Mouse (Mus musculus) embryo, embryonic 9.5 days (tissue): ENCODE data around the gene Slc39a11.

Experiments
- DNase-seq: peaks from one replicate; pipeline ENCODE4 v3.0.0-alpha.2; 2017; ENCODE audit errors: extremely low spot score

Slc39a11 gene

GRCm38 (mm10) chr11:113539502-113540209, 110.2 kb downstream of the Slc39a11 start:
- no peak for DNase-seq

- no peak for DNase-seq
These were observed 110.8 kb downstream of the Slc39a11 start for GRCm38 (mm10) chr11:113539079-113539478.

GRCm38 (mm10) chr11:113538406-113538917, 111.4 kb downstream of the Slc39a11 start:
- no peak for DNase-seq

- DNase-seq, result no peak
These were observed 112.2 kb downstream of the Slc39a11 start for GRCm38 (mm10) chr11:113537715-113538114.

- no peak for DNase-seq
These were observed 112.7 kb downstream of the Slc39a11 start for GRCm38 (mm10) chr11:113537199-113537586.

- no peak for DNase-seq
These were observed 113.3 kb downstream of the Slc39a11 start for GRCm38 (mm10) chr11:113536308-113537198.

GRCm38 (mm10) chr11:113534341-113534740, 115.5 kb downstream of the Slc39a11 start:
- DNase-seq, result no peak

- DNase-seq, result no peak
These were observed 115.9 kb downstream of the Slc39a11 start for GRCm38 (mm10) chr11:113533931-113534330.

GRCm38 (mm10) chr11:113528391-113528790, 121.5 kb downstream of the Slc39a11 start:
- no peak for DNase-seq

GRCm38 (mm10) chr11:113525731-113526130, 124.1 kb downstream of the Slc39a11 start:
- DNase-seq, result no peak

GRCm38 (mm10) chr11:113522726-113523125, 127.2 kb downstream of the Slc39a11 start:
- DNase-seq, result no peak

- DNase-seq, result no peak
These were observed 128.2 kb downstream of the Slc39a11 start for GRCm38 (mm10) chr11:113521469-113522190.

GRCm38 (mm10) chr11:113520851-113521461, 128.9 kb downstream of the Slc39a11 start:
- no peak for DNase-seq

GRCm38 (mm10) chr11:113520373-113520772, 129.5 kb downstream of the Slc39a11 start:
- no peak for DNase-seq

- DNase-seq, result no peak
These were observed 129.9 kb downstream of the Slc39a11 start for GRCm38 (mm10) chr11:113519973-113520372.

GRCm38 (mm10) chr11:113518176-113518575, 131.7 kb downstream of the Slc39a11 start:
- no peak for DNase-seq

- no peak for DNase-seq
These were observed 133.7 kb downstream of the Slc39a11 start for GRCm38 (mm10) chr11:113516156-113516555.

- no peak for DNase-seq
These were observed 136.9 kb downstream of the Slc39a11 start for GRCm38 (mm10) chr11:113512976-113513375.

- DNase-seq, result no peak
These were observed 137.7 kb downstream of the Slc39a11 start for GRCm38 (mm10) chr11:113512150-113512549.

GRCm38 (mm10) chr11:113510969-113511625, 138.8 kb downstream of the Slc39a11 start:
- no peak for DNase-seq

GRCm38 (mm10) chr11:113510249-113510648, 139.6 kb downstream of the Slc39a11 start:
- no peak for DNase-seq
